Mouse (Mus musculus): ENCODE data around the gene Romo1. TPM values are rescaled to one million over a fixed set of nuclear protein-coding genes. Genes with fewer than 3 reads are reported as not detected.
A peak's percentile ranks its signal among the peaks of the same experiment; 100 is the strongest.
"Not testable (repeated sequence)": the region's sequence is repeated elsewhere in the genome, so short reads cannot be mapped to it uniquely, and the experiment has no call there.

Gene Romo1
- total RNA-seq, 2 experiments from 2014 or later: 215 to 232 TPM

- DNase-seq (ENCODE audit: low spot score in 2 of 2): peak; percentile 75 to 87
Measured at GRCm38 (mm10) chr2:156179046-156179795, 35.4 kb downstream of the Romo1 start.

- no peak for DNase-seq (ENCODE audit: low spot score in 2 of 2)
Measured at GRCm38 (mm10) chr2:156179796-156180093, 35.9 kb downstream of the Romo1 start.

GRCm38 (mm10) chr2:156180094-156180821, 36.4 kb downstream of the Romo1 start, which contains the start of gene Rbm39:
Gene Rbm39, minus strand, starts transcription at chr2:156180238.
- DNase-seq (ENCODE audit: low spot score in 2 of 2): peak; percentile 100

- no peak for DNase-seq (ENCODE audit: low spot score in 2 of 2)
Measured at GRCm38 (mm10) chr2:156180824-156181590, 37.2 kb downstream of the Romo1 start.

GRCm38 (mm10) chr2:156181592-156181991, 37.8 kb downstream of the Romo1 start:
- no peak for DNase-seq (ENCODE audit: low spot score in 2 of 2)

GRCm38 (mm10) chr2:156189241-156189640, 45.4 kb downstream of the Romo1 start:
- not testable (repeated sequence) for DNase-seq (ENCODE audit: low spot score in 2 of 2)

GRCm38 (mm10) chr2:156190004-156190896, 46.4 kb downstream of the Romo1 start:
- DNase-seq (ENCODE audit: low spot score in 2 of 2): no peak

- no peak for DNase-seq (ENCODE audit: low spot score in 2 of 2)
Measured at GRCm38 (mm10) chr2:156191540-156191939, 47.7 kb downstream of the Romo1 start.

- DNase-seq (ENCODE audit: low spot score in 2 of 2): no peak
Measured at GRCm38 (mm10) chr2:156192068-156192467, 48.2 kb downstream of the Romo1 start.

- no peak for DNase-seq (ENCODE audit: low spot score in 2 of 2)
Measured at GRCm38 (mm10) chr2:156193066-156193862, 49.4 kb downstream of the Romo1 start.

GRCm38 (mm10) chr2:156194571-156194970, 50.7 kb downstream of the Romo1 start:
- DNase-seq (ENCODE audit: low spot score in 2 of 2): no peak

Other genes with a start within 250 kb of the Romo1 start
- 10 to 100 TPM; 75.1 to 80.2 TPM for gene Uqcc1, start 213.7 kb upstream of the Romo1 start, total RNA-seq (2021)
- not detected for gene Gm15557, start 203.3 kb upstream of the Romo1 start, total RNA-seq (2021)
- gene Gdf5, start 198.7 kb upstream of the Romo1 start, total RNA-seq (2021): under 1 TPM; 0.10 to 0.15 TPM
- 10 to 100 TPM; 19.0 to 22.7 TPM for gene Cep250, start 187.6 kb upstream of the Romo1 start, total RNA-seq (2021)
- gene 6430550D23Rik, start 136.1 kb upstream of the Romo1 start, total RNA-seq (2021): under 1 TPM; 0.23 to 0.59 TPM
- gene Ergic3, start 136.0 kb upstream of the Romo1 start, total RNA-seq (2021): 10 to 100 TPM; 92.9 to 98.5 TPM
- gene Fer1l4, start 91.1 kb upstream of the Romo1 start, total RNA-seq (2021): not detected
- gene Spag4, start 78.9 kb upstream of the Romo1 start, total RNA-seq (2021): 1 to 10 TPM in 1 of 2 experiments, under 1 TPM in 1; 0.49 to 1.1 TPM
- gene Cpne1, start 32.1 kb upstream of the Romo1 start, total RNA-seq (2021): 10 to 100 TPM; 19.1 to 20.9 TPM
- 10 to 100 TPM; 25.3 to 27.4 TPM for gene Rbm12, start 32.1 kb upstream of the Romo1 start, total RNA-seq (2021)
- 10 to 100 TPM; 19.6 to 21.3 TPM for gene Gm28036, start 16.9 kb upstream of the Romo1 start, total RNA-seq (2021)
- 10 to 100 TPM; 35.2 to 35.3 TPM for gene Nfs1, start 147 bp downstream of the Romo1 start, total RNA-seq (2021)
- gene Rbm39, start 36.2 kb downstream of the Romo1 start, total RNA-seq (2021): 100 to 1,000 TPM; 246 to 293 TPM
- gene Phf20, start 52.4 kb downstream of the Romo1 start, total RNA-seq (2021): 10 to 100 TPM; 39.1 to 41.4 TPM
- gene Cnbd2, start 168.3 kb downstream of the Romo1 start, total RNA-seq (2021): 1 to 10 TPM; 2.8 to 2.9 TPM
- gene Scand1, start 168.7 kb downstream of the Romo1 start, total RNA-seq (2021): 10 to 100 TPM; 63.7 to 76.2 TPM

All from gastrocnemius, postnatal 4 days (tissue).